In genomic region chr14:118795915-118796693, GRCm38 (mm10) we compare ENCODE assay signal across 10 mouse cellular contexts. TPM values are rescaled to one million over a fixed set of nuclear protein-coding genes. Genes with fewer than 3 reads are reported as not detected.
DNase-seq lines count a peak whose midpoint lies in the region; ATAC-seq lines count a peak whose summit lies in the region.
"Had no signal": no experiment of that assay in that cellular context is flagged by ENCODE, and none has a peak within 500 bp of the region (broad histone marks: within the 10 kb centered on the region; RNA-seq: fewer than 3 reads in every experiment).

No protein-coding gene starts in this region.

- H3K27me3 ChIP-seq in hindbrain, embryonic 10.5 days (ENCODE audit: insufficient read depth, poor library complexity, severe bottlenecking): 0 out of 2 replicates have a peak, but pooled peaks cover 3% of the 10 kb centered on the region
- H3K27me3 ChIP-seq in hindbrain, embryonic 16.5 days (replicated peaks; ENCODE audit: control insufficient read depth, insufficient read depth, low read length): no peaks in the 10 kb centered on the region
- H3K27me3 ChIP-seq: Patski had no signal

- H3K4me1 ChIP-seq in hindbrain, embryonic 10.5 days (replicated peaks): peaks cover 29% of the 10 kb centered on the region
- no peaks in the 10 kb centered on the region for H3K4me1 ChIP-seq in hindbrain, embryonic 16.5 days (ENCODE audit: control insufficient read depth, insufficient read depth, low read depth, low read length)

- no peaks in the 10 kb centered on the region for H3K36me3 ChIP-seq in hindbrain, embryonic 10.5 days
- H3K36me3 ChIP-seq in hindbrain, embryonic 16.5 days (ENCODE audit: control insufficient read depth, insufficient read depth, low read length): no peaks in the 10 kb centered on the region

- no peak overlapping the region for H3K4me3 ChIP-seq in hindbrain, embryonic 10.5 days
- no peak overlapping the region for H3K4me3 ChIP-seq in hindbrain, embryonic 16.5 days (ENCODE audit: low read length)
- H3K4me3 ChIP-seq: left cerebral cortex, adult 2 months had no signal

- H3K9me3 ChIP-seq in hindbrain, embryonic 10.5 days: no peaks in the 10 kb centered on the region
- no peaks in the 10 kb centered on the region for H3K9me3 ChIP-seq in hindbrain, embryonic 16.5 days (ENCODE audit: control insufficient read depth, low read length)

- no peak for ATAC-seq in hindbrain, embryonic 16.5 days
- ATAC-seq: Patski had no signal

- DNase-seq in hindbrain, embryonic 10.5 days (ENCODE audit: low spot score): no peak
- peak; percentile 51 for DNase-seq in c-Kit-positive CD71-negative TER-119-negative erythroid progenitor cells, embryonic 14.5 days (ENCODE audit: low read depth)
- DNase-seq in kidney, postnatal 14 days: peak; percentile 64
- peak; percentile 37 to 48 for DNase-seq in spleen, postnatal 36 days (ENCODE audit: low spot score in 2 of 2)
- no peak for DNase-seq in cerebellum, adult 8-10 months
- no peak for DNase-seq in gastrocnemius, postnatal 25 days
- DNase-seq in ovary, adult 18-20 months (ENCODE audit: low spot score): no peak

- H3K27ac ChIP-seq in hindbrain, embryonic 10.5 days: peak overlapping the region; percentile 70
- H3K27ac ChIP-seq in hindbrain, embryonic 16.5 days (ENCODE audit: low read depth, low read length): no peak overlapping the region
- H3K27ac ChIP-seq: left cerebral cortex, adult 2 months had no signal

- H3K4me2 ChIP-seq in hindbrain, embryonic 16.5 days (ENCODE audit: low read length): no peak overlapping the region

- H3K9ac ChIP-seq in hindbrain, embryonic 16.5 days (ENCODE audit: low read depth, low read length): no peak overlapping the region

- WGBS in hindbrain, embryonic 10.5 days: 63% methylated on average over 10 of the region's 10 CpGs
- WGBS in hindbrain, embryonic 16.5 days: 61% methylated on average over 10 of the region's 10 CpGs

RNA-seq across cellular contexts. Expression of gene Cldn10, which starts 8.4 kb away (rescaled TPM):
- 0.56 and 0.75 TPM in 2 replicates for polyA plus RNA-seq in hindbrain, embryonic 10.5 days (2016; fragmentation: Nextera tagmentation; extraction: Ambion mirVana)
- polyA plus RNA-seq in hindbrain, embryonic 16.5 days (2015; fragmentation: Nextera tagmentation; extraction: Ambion mirVana): 3.7 and 9.2 TPM in 2 replicates
- not detected for total RNA-seq in gastrocnemius, postnatal 25 days (2021)
- polyA plus RNA-seq: Patski had no signal

Comparison
In these comparisons a context has a peak if more than half of its experiments do, and no peak if none do; other contexts are left out.
1. DNase-seq: peak in c-Kit-positive CD71-negative TER-119-negative erythroid progenitor cells, embryonic 14.5 days (single experiment), kidney, postnatal 14 days (single experiment) and spleen, postnatal 36 days (2 of 2); none in hindbrain, embryonic 10.5 days (single experiment), cerebellum, adult 8-10 months (single experiment), gastrocnemius, postnatal 25 days (single experiment) and ovary, adult 18-20 months (single experiment).